Mouse (Mus musculus): ENCODE measurements at regions not wholly inside any gene's neighbourhood (a gene's known extent, or its start where the extent isn't known, plus 50 kb on each side); places are given as distances from the start of the nearest gene placed in this dataset.

GRCm38 (mm10) chr9:52251455-52251854 is 83.1 kb upstream of the Zc3h12c start:
- no peak for TF ChIP-seq MAFK (IDR thresholded peaks at IDR 0.05; ENCODE audit: borderline replicate concordance, low read depth, low read length)
- no peak for TF ChIP-seq POLR2A (IDR thresholded peaks at IDR 0.05; ENCODE audit: control insufficient read depth in 1 of 2, insufficient read depth in 1 of 2, low read depth in 1 of 2, low read length in 2 of 2, poor library complexity in 1 of 2)
